Mouse (Mus musculus) megakaryocyte, embryonic 14.5 days (primary cell): ENCODE data around the gene Gm19402. TPM values are rescaled to one million over a fixed set of nuclear protein-coding genes. Genes with fewer than 3 reads are reported as not detected.
"Not testable (repeated sequence)": the region's sequence is repeated elsewhere in the genome, so short reads cannot be mapped to it uniquely, and the experiment has no call there.

Experiments used
- H3K27me3 ChIP-seq: replicated peaks from 2 replicates; pipeline ENCODE3; 2012; ENCODE audit warnings: inconsistent platforms
- H3K36me3 ChIP-seq: replicated peaks from 2 replicates; pipeline ENCODE3; 2012; ENCODE audit warnings: low read length, inconsistent platforms, mixed read lengths
- H3K4me1 ChIP-seq: 2 replicates; pipeline ENCODE4 v1.6.1; 2012; ENCODE audit warnings: inconsistent platforms
- H3K4me3 ChIP-seq: replicated peaks from 2 replicates; pipeline ENCODE3; 2012; ENCODE audit warnings: moderate library complexity, mild to moderate bottlenecking, inconsistent platforms
- H3K9me3 ChIP-seq: 2 replicates; pipeline ENCODE4 v1.6.1; 2012; ENCODE audit warnings: inconsistent platforms
- FLI1 ChIP-seq: IDR thresholded peaks from 2 replicates; pipeline ENCODE4 v1.6.1; 2012; ENCODE audit warnings: low read length, inconsistent platforms, mixed read lengths
- GATA1 ChIP-seq: IDR thresholded peaks from 3 replicates; pipeline ENCODE4 v1.6.1; 2012; ENCODE audit warnings: mixed read lengths, low read length, inconsistent platforms, borderline replicate concordance
- polyA plus RNA-seq: library from polyadenylated mRNA; stranded (reverse); fragments of >175 nt; gene quantifications from 2 replicates; pipeline ENCODE4 v1.2.3, GENCODE M21; 2012; ENCODE audit warnings: low replicate concordance; ENCODE audit not compliant: insufficient read depth

Gm19402 gene
- polyA plus RNA-seq = not detected in 2 replicates

- not testable (repeated sequence) for H3K4me1 ChIP-seq, H3K36me3 ChIP-seq, H3K9me3 ChIP-seq, H3K4me3 ChIP-seq
- peaks cover 88% of the 10 kb centered on the region for H3K27me3 ChIP-seq
Measured at GRCm38 (mm10) chr10:77690356-77690807, at the start of gene Gm19402. Gene Gm19402, minus strand, starts transcription at chr10:77690757.

DNA sequence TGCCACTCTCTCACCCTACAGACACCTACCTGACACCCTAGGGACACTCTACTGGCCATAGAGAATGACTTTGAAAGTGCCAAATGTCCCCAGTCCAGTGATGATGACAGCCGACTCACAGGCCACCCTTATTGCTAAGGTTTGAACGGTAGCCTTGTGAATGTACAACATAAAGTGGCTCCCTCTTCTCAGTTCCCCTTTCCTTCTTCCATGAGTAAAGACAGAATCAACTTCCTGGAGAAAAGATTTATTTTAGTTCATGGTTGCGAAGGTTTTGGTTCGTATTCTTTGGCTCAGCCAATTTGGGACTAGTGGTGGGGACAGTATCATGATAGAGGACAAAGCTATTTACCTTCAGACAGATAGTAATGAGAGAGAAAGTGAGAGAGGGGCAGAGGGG lies 48.4 kb upstream of the Gm19402 start:
- no peaks in the 10 kb centered on the region for H3K36me3 ChIP-seq
- H3K4me3 ChIP-seq = no peak overlapping the region
- H3K9me3 ChIP-seq = peaks cover 9% of the 10 kb centered on the region
- peaks cover 47% of the 10 kb centered on the region for H3K27me3 ChIP-seq
- TF ChIP-seq GATA1 = no peak
- peaks cover 3% of the 10 kb centered on the region; the same call in 1 of the 2 replicates for H3K4me1 ChIP-seq

GRCm38 (mm10) chr10:77735928-77736327 lies 45.4 kb upstream of the Gm19402 start:
- TF ChIP-seq FLI1 (no peak), GATA1 (no peak)
- Histone ChIP-seq H3K4me3 (no peak overlapping the region), H3K9me3 (peaks cover 11% of the 10 kb centered on the region), H3K4me1 (peaks cover 9% of the 10 kb centered on the region), H3K36me3 (no peaks in the 10 kb centered on the region), H3K27me3 (peaks cover 39% of the 10 kb centered on the region)

DNA sequence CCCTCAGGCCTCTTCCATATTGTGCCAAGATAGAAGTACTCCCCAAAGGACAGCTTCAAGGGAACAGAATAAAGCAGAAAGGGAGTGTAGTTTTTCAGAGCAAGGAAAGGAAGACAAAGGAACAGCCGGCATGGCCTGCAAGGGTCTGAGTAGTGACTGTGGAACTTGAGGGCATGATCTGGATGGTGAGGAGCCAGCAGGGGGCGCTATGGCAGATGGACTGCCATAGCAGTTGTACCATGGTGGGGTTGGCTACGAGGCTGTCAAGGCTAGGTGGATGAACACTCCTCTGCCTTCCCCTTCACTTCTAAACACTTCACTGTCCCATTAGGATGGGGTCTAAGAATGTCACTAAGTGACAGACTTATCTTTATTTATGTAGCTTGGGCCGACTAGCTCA lies 38.7 kb upstream of the Gm19402 start:
- TF ChIP-seq FLI1 (no peak), GATA1 (no peak)
- no peak overlapping the region for H3K4me3 ChIP-seq
- peaks cover 5% of the 10 kb centered on the region for H3K4me1 ChIP-seq
- peaks cover 29% of the 10 kb centered on the region for H3K27me3 ChIP-seq
- H3K9me3 ChIP-seq = peaks cover 4% of the 10 kb centered on the region; the same call in 1 of the 2 replicates
- no peaks in the 10 kb centered on the region for H3K36me3 ChIP-seq

GRCm38 (mm10) chr10:77728280-77728679 lies 37.7 kb upstream of the Gm19402 start:
- H3K4me1 ChIP-seq = peaks cover 5% of the 10 kb centered on the region
- peaks cover 35% of the 10 kb centered on the region for H3K27me3 ChIP-seq
- H3K36me3 ChIP-seq = no peaks in the 10 kb centered on the region

GRCm38 (mm10) chr10:77726186-77726585 lies 35.6 kb upstream of the Gm19402 start, which contains the start of gene Gm10100:
Gene Gm10100, plus strand, starts transcription at chr10:77726486.
- Histone ChIP-seq H3K9me3 (no peaks in the 10 kb centered on the region), H3K4me3 (no peak within 1 kb of the TSS), H3K36me3 (no peaks in the 10 kb centered on the region), H3K4me1 (peaks cover 2% of the 10 kb centered on the region), H3K27me3 (peaks cover 26% of the 10 kb centered on the region)
- TF ChIP-seq FLI1 = no peak

More at GRCm38 (mm10) chr10:77728280-77728679, 37.7 kb upstream of the Gm19402 start:
- H3K4me3 ChIP-seq = no peak overlapping the region
- TF ChIP-seq FLI1 (no peak), GATA1 (no peak)
- H3K9me3 ChIP-seq = no peaks in the 10 kb centered on the region

GRCm38 (mm10) chr10:77724855-77725254 lies 34.3 kb upstream of the Gm19402 start:
- no peaks in the 10 kb centered on the region for H3K4me1 ChIP-seq

GRCm38 (mm10) chr10:77720299-77720698 lies 29.7 kb upstream of the Gm19402 start, which contains the start of gene Krtap12-1:
Gene Krtap12-1, plus strand, starts transcription at chr10:77720599.
- not testable (repeated sequence) for H3K9me3 ChIP-seq

More at GRCm38 (mm10) chr10:77724855-77725254, 34.3 kb upstream of the Gm19402 start:
- H3K27me3 ChIP-seq = peaks cover 27% of the 10 kb centered on the region
- no peaks in the 10 kb centered on the region for H3K36me3 ChIP-seq
- TF ChIP-seq FLI1 (no peak), GATA1 (no peak)
- 0 out of 2 replicates have a peak, but pooled peaks cover 4% of the 10 kb centered on the region for H3K9me3 ChIP-seq
- H3K4me3 ChIP-seq = no peak overlapping the region

DNA sequence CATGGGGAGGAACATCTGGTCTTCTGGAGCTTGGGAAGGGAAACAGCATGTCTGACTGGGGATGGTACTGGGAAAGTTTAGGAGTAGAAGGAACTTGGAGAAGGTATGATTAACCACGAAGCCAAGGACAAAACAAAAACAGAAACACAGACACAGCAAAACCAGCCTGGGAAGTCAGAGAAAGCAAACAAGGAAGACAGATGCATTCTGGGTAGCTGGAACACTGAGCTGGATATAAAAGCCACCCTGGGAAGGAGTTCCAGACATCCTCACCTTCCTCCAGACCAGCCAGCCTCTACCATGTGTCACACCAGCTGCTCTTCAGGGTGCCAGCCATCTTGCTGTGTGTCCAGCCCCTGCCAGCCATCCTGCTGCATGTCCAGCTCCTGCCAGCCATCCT lies 24.9 kb upstream of the Gm19402 start, which contains the start of gene Gm10142:
TSS of gene Gm10142 (plus strand) at position 301 of the 400 bp plus-strand sequence.
- Histone ChIP-seq H3K27me3 (peaks cover 47% of the 10 kb centered on the region), H3K9me3 (peaks cover 12% of the 10 kb centered on the region), H3K4me3 (no peak within 1 kb of the TSS), H3K4me1 (peaks cover 11% of the 10 kb centered on the region), H3K36me3 (no peaks in the 10 kb centered on the region)
- TF ChIP-seq GATA1 (no peak), FLI1 (no peak)

More at GRCm38 (mm10) chr10:77720299-77720698, 29.7 kb upstream of the Gm19402 start, which contains the start of gene Krtap12-1:
- H3K36me3 ChIP-seq, H3K4me1 ChIP-seq: not testable (repeated sequence)
- Histone ChIP-seq H3K27me3 (peaks cover 36% of the 10 kb centered on the region), H3K4me3 (peak within 1 kb of the TSS; percentile 50)

DNA sequence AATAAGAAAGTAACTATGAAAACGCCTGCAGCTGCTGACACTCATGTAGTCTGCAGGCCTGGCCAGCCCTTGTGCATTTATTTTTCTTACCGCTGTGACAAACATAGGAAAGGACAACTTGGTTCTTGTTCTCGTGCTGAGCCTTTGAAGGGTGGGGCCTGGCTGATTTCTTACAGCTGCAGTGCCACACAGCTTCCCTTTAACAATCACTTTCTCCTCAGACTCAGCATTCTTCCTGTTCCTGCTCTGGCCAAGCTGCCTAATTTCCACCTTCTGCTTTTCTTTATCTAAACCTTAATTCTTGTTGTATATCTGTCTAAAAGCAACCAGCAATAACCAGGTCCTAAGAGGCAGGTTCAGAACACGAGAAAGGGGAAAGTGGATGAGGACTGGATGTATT lies 23.2 kb upstream of the Gm19402 start:
- no peaks in the 10 kb centered on the region for H3K36me3 ChIP-seq
- TF ChIP-seq GATA1 (no peak), FLI1 (no peak)
- H3K4me3 ChIP-seq = no peak overlapping the region
- H3K4me1 ChIP-seq = peaks cover 11% of the 10 kb centered on the region
- peaks cover 9% of the 10 kb centered on the region for H3K9me3 ChIP-seq
- peaks cover 42% of the 10 kb centered on the region for H3K27me3 ChIP-seq

DNA sequence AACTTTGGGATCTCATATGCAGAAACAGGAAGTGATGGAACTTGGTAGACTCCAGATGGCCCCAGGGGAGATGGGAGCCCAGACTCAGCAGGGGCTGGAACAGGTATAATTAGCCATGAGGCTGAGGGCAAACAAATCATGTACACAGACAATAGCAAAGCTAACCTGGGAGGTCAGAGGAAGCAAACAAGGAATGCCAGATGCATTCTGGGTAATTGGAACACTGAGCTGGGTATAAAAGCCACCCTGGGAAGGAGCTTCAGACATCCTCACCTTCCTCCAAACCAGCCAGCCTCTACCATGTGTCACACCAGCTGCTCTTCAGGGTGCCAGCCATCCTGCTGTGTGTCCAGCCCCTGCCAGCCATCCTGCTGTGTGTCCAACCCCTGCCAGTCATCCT lies 20.6 kb upstream of the Gm19402 start, which contains the start of gene Gm10024:
TSS of gene Gm10024 (plus strand) at position 301 of the 400 bp plus-strand sequence.
- Histone ChIP-seq H3K9me3 (peaks cover 15% of the 10 kb centered on the region), H3K4me1 (peaks cover 27% of the 10 kb centered on the region), H3K27me3 (peaks cover 49% of the 10 kb centered on the region)
- H3K36me3 ChIP-seq, H3K4me3 ChIP-seq: not testable (repeated sequence)
